Mouse (Mus musculus) hindbrain, embryonic 13.5 days (tissue): ENCODE data around the gene Cenpn. TPM values are rescaled to one million over a fixed set of nuclear protein-coding genes. Genes with fewer than 3 reads are reported as not detected.

Experiments used
- ATAC-seq: fragments of 200-750 bp; cut with Nextera tagmentation; 2 replicates; pipeline ENCODE4 v1.8.0; 2017; ENCODE audit warnings: moderate TSS enrichment; ENCODE audit not compliant: low FRiP score
- H3K27ac ChIP-seq: fragments of 300-500 bp; sonication (generic); 2 replicates; pipeline ENCODE4 v1.5.1; 2015; ENCODE audit warnings: inconsistent platforms, mild to moderate bottlenecking, moderate library complexity
- H3K27me3 ChIP-seq: fragments of 300-500 bp; sonication (generic); 2 replicates; pipeline ENCODE4 v1.6.1; 2015; ENCODE audit warnings: mild to moderate bottlenecking, inconsistent platforms
- H3K36me3 ChIP-seq: fragments of 300-500 bp; sonication (generic); 2 replicates; pipeline ENCODE4 v1.6.1; 2015; ENCODE audit warnings: mild to moderate bottlenecking, inconsistent platforms
- H3K4me1 ChIP-seq: fragments of 300-500 bp; sonication (generic); replicated peaks from 2 replicates; pipeline ENCODE4 v1.6.1; 2015; ENCODE audit warnings: inconsistent platforms
- H3K4me2 ChIP-seq: fragments of 300-500 bp; sonication (generic); 2 replicates; pipeline ENCODE4 v1.6.1; 2015; ENCODE audit warnings: inconsistent platforms, mild to moderate bottlenecking, moderate library complexity
- H3K4me3 ChIP-seq: fragments of 300-500 bp; sonication (generic); 2 replicates; pipeline ENCODE4 v1.5.1; 2015; ENCODE audit warnings: mild to moderate bottlenecking, inconsistent platforms
- H3K9ac ChIP-seq: fragments of 300-500 bp; sonication (generic); 2 replicates; pipeline ENCODE4 v1.6.1; 2015; ENCODE audit warnings: mild to moderate bottlenecking, inconsistent platforms
- H3K9me3 ChIP-seq: fragments of 300-500 bp; sonication (generic); 2 replicates; pipeline ENCODE4 v1.6.1; 2016; ENCODE audit warnings: inconsistent platforms
- WGBS: fragments of 180-500 bp; shearing (Covaris S2); methylation state at CpG from one replicate; pipeline ENCODE4 v1.1.7; 2015; 5-methylcytosine and 5-hydroxymethylcytosine counted together
- polyA plus RNA-seq: library from polyadenylated mRNA; unstranded; fragments of >200 nt; fragmentation: Nextera tagmentation; extraction: Ambion mirVana; gene quantifications from 2 replicates; pipeline ENCODE4 v1.2.1, GENCODE M21; 2015

Gene Cenpn
- polyA plus RNA-seq, 1 experiment from 2014 or later, result 10.5 TPM

DNA sequence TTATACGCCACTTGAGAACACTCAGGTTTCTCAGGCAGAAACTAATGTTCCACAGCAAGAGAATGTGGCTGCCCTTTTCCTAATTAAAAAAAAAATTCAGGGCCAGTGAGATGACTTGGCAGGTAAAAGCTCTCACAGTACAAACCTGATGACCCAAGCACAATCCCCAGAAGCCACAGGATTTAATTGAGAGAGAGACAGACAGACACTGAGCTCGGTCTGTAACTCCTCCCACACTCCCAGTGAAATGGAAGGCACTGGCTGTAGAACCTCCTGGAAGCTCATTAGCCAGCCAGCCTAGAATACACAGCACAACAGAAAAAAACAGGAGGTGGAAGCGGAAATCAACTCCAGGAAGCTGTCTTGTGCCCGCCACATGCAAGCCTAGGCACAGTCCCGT lies 54.1 kb downstream of the Cenpn start:
- no peak for ATAC-seq
- H3K36me3 ChIP-seq, result peaks cover 14% of the 10 kb centered on the region
- H3K27ac ChIP-seq, result no peak overlapping the region
- H3K9me3 ChIP-seq, result no peaks in the 10 kb centered on the region
- H3K4me3 ChIP-seq, result no peak overlapping the region
- H3K27me3 ChIP-seq, result no peaks in the 10 kb centered on the region
- WGBS, result 67% methylated on average over 5 of the region's 5 CpGs
- H3K4me2 ChIP-seq, result no peak overlapping the region
- H3K4me1 ChIP-seq, result peaks cover 14% of the 10 kb centered on the region
- H3K9ac ChIP-seq, result peak overlapping the region; percentile 24; the same call in 1 of the 2 replicates

DNA sequence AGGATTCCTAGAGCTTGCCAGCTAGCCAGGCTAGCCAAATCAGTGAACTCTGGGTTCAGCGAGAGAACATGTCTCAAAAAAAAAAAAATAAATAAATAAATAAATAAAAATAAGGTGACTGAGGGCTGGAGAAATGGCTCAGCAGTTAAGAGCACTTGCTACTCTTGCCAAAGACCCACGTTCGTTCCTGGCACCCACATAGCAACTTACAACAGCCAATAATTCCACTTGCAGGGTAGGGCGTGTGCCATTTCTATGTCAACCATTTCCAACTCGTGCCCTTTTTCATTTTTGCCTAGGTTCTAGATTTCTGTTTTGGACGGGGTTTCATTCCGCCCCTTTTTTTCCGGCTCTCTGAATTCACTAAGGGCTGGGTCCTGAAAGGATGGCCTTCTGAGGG lies 56.5 kb downstream of the Cenpn start:
- H3K27ac ChIP-seq, result peak overlapping the region; percentile 75; the same call in 1 of the 2 replicates

DNA sequence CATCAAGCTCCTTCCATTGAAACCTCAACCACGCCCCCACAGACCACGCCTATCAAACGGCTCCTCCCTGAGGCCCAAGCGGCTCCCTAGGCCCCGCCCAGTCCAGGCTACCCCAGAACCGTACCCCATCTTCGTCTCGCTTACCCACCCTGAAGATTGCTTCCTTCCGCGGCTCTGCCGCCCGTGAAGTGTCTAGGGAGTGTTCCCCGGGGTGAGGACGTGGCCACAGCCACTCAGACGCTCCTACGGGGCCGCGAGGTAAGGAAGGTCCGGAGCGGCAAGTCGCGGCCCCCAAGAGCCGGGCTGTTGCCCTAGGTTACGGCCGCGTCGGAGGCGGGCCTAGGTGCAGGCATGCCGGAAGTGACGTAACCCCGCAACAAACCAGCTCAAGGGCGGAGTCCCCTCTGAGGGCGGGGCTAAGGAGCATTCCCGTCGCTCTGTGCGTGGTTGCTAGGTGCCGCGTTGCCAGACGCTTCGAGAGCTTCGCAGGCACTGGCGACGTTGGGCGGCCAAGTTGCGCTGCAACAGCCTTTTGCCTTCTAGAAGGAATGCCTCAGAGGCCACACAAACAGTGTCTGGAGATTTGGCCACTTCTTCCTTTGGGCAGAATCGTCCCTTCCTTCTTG lies 57.2 kb downstream of the Cenpn start, which contains the start of gene 1700030J22Rik:
Gene 1700030J22Rik, minus strand, starts transcription at position 329 of the 626 bp plus-strand sequence.
- Histone ChIP-seq H3K4me2 (peak within 1 kb of the TSS; percentile 72), H3K27ac (peak within 1 kb of the TSS; percentile 75), H3K27me3 (no peaks in the 10 kb centered on the region), H3K36me3 (peaks cover 18% of the 10 kb centered on the region), H3K9ac (peak within 1 kb of the TSS; percentile 70), H3K4me1 (peaks cover 14% of the 10 kb centered on the region), H3K9me3 (no peaks in the 10 kb centered on the region), H3K4me3 (peak within 1 kb of the TSS; percentile 75)
- WGBS, result under 1% methylated on average over 46 of the region's 46 CpGs
- ATAC-seq, result peak; percentile 97

More for the DNA sequence above, 56.5 kb downstream of the Cenpn start:
- H3K9me3 ChIP-seq, result no peaks in the 10 kb centered on the region
- ATAC-seq, result no peak
- peak overlapping the region; percentile 72 for H3K4me2 ChIP-seq
- H3K4me1 ChIP-seq, result peaks cover 14% of the 10 kb centered on the region
- H3K36me3 ChIP-seq, result peaks cover 13% of the 10 kb centered on the region
- 34% methylated on average over 8 of the region's 8 CpGs for WGBS
- peak overlapping the region; percentile 75 for H3K4me3 ChIP-seq
- H3K27me3 ChIP-seq, result no peaks in the 10 kb centered on the region
- H3K9ac ChIP-seq, result peak overlapping the region; percentile 70

DNA sequence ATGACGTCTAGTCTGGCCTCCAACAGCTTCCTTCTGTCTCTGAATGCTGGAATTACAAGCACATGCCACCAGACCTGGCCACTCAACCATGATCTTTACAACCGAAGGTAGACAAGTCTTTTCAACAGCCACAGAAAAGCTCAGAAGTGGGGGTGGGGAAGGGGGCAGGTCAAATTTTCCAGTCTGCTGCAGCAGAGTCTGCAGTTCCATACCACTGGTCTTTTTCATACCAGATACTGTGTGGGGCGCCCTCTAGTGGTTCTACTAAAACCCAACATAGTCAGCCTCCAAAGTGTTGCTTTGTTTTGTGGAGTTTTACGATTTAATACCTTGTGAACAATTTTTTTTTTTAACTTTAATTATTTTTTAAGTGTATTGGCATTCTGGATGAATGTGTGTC lies 58.6 kb downstream of the Cenpn start:
- 19% methylated on average over 4 of the region's 4 CpGs for WGBS
- no peak for ATAC-seq
- H3K4me2 ChIP-seq, result no peak overlapping the region
- H3K4me3 ChIP-seq, result no peak overlapping the region
- peaks cover 14% of the 10 kb centered on the region for H3K4me1 ChIP-seq
- no peaks in the 10 kb centered on the region for H3K9me3 ChIP-seq
- no peak overlapping the region for H3K9ac ChIP-seq
- peaks cover 25% of the 10 kb centered on the region for H3K36me3 ChIP-seq
- no peaks in the 10 kb centered on the region for H3K27me3 ChIP-seq
- no peak overlapping the region for H3K27ac ChIP-seq

DNA sequence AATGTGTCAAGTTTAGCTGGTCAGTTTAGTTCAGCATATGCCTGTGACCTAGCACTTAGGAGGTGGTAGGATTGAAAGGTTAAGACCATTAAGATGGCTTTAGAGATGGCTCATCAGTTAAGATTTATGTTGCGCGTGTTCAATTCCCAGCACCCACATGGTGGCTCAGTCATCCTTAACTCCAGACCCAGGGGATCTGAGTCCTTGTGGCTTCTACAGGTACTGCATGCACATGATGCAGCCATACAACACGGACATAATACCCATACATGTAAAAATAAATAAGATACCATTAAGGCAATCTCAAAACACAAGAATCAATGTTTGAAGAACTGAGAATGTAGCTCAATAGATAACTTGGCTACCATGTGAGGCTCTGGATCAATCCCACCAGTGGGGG lies 68.3 kb downstream of the Cenpn start:
- 94% methylated on average over 3 of the region's 3 CpGs for WGBS
- Histone ChIP-seq H3K4me3 (no peak overlapping the region), H3K4me2 (no peak overlapping the region), H3K9me3 (no peaks in the 10 kb centered on the region), H3K9ac (no peak overlapping the region), H3K4me1 (peaks cover 18% of the 10 kb centered on the region), H3K27me3 (no peaks in the 10 kb centered on the region), H3K36me3 (peaks cover 13% of the 10 kb centered on the region), H3K27ac (no peak overlapping the region)
- ATAC-seq, result no peak

Other genes with a start within 250 kb of the Cenpn start
- 9.4 and 10.9 TPM in 2 replicates for gene Cdyl2, start 188.7 kb upstream of the Cenpn start, polyA plus RNA-seq
- gene Cmc2, start 275 bp upstream of the Cenpn start, polyA plus RNA-seq, result 36.2 and 38.0 TPM in 2 replicates
- 19.5 and 20.9 TPM in 2 replicates for gene Atmin, start 21.7 kb downstream of the Cenpn start, polyA plus RNA-seq
- gene 1700030J22Rik, start 57.2 kb downstream of the Cenpn start, polyA plus RNA-seq, result 6.3 and 7.5 TPM in 2 replicates
- 93.0 and 95.0 TPM in 2 replicates for gene Gcsh, start 71.8 kb downstream of the Cenpn start, polyA plus RNA-seq
- 0.03 TPM in 1 of 2 replicates, not detected in the other for gene Pkd1l2, start 160.7 kb downstream of the Cenpn start, polyA plus RNA-seq
- gene Bco1, start 174.1 kb downstream of the Cenpn start, polyA plus RNA-seq, result 0.21 and 0.27 TPM in 2 replicates
- 3.5 TPM in 2 replicates for gene Gan, start 236.4 kb downstream of the Cenpn start, polyA plus RNA-seq